8 mouse cellular contexts compared by ENCODE assay signal in the genomic region with DNA sequence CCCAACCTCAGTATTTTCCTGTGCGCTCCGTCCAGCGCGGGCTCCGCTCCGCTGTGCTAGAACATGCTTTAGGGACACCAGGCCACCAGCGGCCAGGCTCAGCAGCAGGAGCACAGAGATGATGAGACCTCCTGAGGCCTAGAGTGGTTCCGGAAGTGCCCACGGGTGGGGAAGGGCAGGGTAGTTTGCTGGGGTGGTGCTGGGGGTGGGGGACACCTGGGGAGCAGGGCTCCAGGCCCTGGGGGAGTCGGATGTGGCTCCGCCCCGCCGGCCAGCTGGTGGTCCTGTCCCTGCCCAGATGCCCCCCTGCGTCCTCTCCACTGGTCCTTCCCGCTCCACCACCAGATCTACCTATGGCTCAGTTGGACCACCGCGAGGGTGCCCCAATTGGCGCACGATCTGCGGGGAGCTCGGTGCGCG. TPM values are rescaled to one million over a fixed set of nuclear protein-coding genes. Genes with fewer than 3 reads are reported as not detected.
A peak's percentile ranks its signal among the peaks of the same experiment; 100 is the strongest.
DNase-seq lines count a peak whose midpoint lies in the region; ATAC-seq and TF ChIP-seq lines count a peak whose summit lies in the region.

No protein-coding gene starts in this region.

- H3K4me2 ChIP-seq in heart, embryonic 12.5 days, result peak overlapping the region; percentile 81
- peak overlapping the region; percentile 93 for H3K4me2 ChIP-seq in heart, embryonic 16.5 days (ENCODE audit: low read depth, low read length)

- 3% methylated on average over 23 of the region's 23 CpGs for WGBS in heart, embryonic 12.5 days
- under 1% methylated on average over 23 of the region's 23 CpGs for WGBS in heart, embryonic 16.5 days
- WGBS in liver, adult 2 months, result 19% methylated on average over 23 of the region's 23 CpGs
- 8% methylated on average over 23 of the region's 23 CpGs for WGBS in spleen, adult 2 months

- no peaks in the 10 kb centered on the region for H3K9me3 ChIP-seq in heart, embryonic 12.5 days (replicated peaks)
- no peaks in the 10 kb centered on the region for H3K9me3 ChIP-seq in heart, embryonic 16.5 days (replicated peaks; ENCODE audit: control insufficient read depth, low read length)

- H3K27ac ChIP-seq in heart, embryonic 12.5 days (ENCODE audit: poor library complexity, severe bottlenecking), result no peak overlapping the region
- H3K27ac ChIP-seq in bone marrow macrophage, adult 2 months (ENCODE audit: insufficient read depth, low read depth, low read length), result no peak overlapping the region
- no peak overlapping the region for H3K27ac ChIP-seq in heart, embryonic 16.5 days (ENCODE audit: low read length)
- H3K27ac ChIP-seq in liver, adult 2 months (replicated peaks; ENCODE audit: insufficient read depth, low read depth, low read length), result no peak overlapping the region
- H3K27ac ChIP-seq in spleen, adult 2 months (ENCODE audit: insufficient read depth, low read length), result peak overlapping the region; percentile 58

- intact Hi-C loops in heart, postnatal 10 days (cut with DNase I), result loop anchor here (1.0 to 5.0 kb wide), 4 partner anchors 54 to 364 kb away; a partner anchor contains a TSS

- H3K4me3 ChIP-seq in heart, embryonic 12.5 days, result peak overlapping the region; percentile 49
- H3K4me3 ChIP-seq in bone marrow macrophage, adult 2 months (ENCODE audit: insufficient read depth, low read length), result peak overlapping the region; percentile 58
- peak overlapping the region; percentile 57 for H3K4me3 ChIP-seq in heart, embryonic 16.5 days (ENCODE audit: low read length)
- peak overlapping the region; percentile 19; the same call in 1 of the 2 replicates for H3K4me3 ChIP-seq in liver, adult 2 months (ENCODE audit: insufficient read depth, low read depth, low read length)
- H3K4me3 ChIP-seq in spleen, adult 2 months (ENCODE audit: extremely low read depth, insufficient read depth, insufficient read length), result peak overlapping the region; percentile 48

- H3K4me1 ChIP-seq in heart, embryonic 12.5 days (replicated peaks), result peaks cover 10% of the 10 kb centered on the region
- peaks cover 4% of the 10 kb centered on the region for H3K4me1 ChIP-seq in bone marrow macrophage, adult 2 months (ENCODE audit: control insufficient read depth, insufficient read depth, low read length)
- H3K4me1 ChIP-seq in heart, embryonic 16.5 days (ENCODE audit: control insufficient read depth, insufficient read depth, low read length), result peaks cover 6% of the 10 kb centered on the region; the same call in 1 of the 2 replicates
- H3K4me1 ChIP-seq in liver, adult 2 months (ENCODE audit: control insufficient read depth, insufficient read depth, low read length), result no peaks in the 10 kb centered on the region; the same call in 1 of the 2 replicates
- H3K4me1 ChIP-seq in spleen, adult 2 months (ENCODE audit: control insufficient read depth, insufficient read depth, insufficient read length), result peaks cover 8% of the 10 kb centered on the region; the same call in 1 of the 2 replicates

- H3K27me3 ChIP-seq in heart, embryonic 12.5 days (replicated peaks), result peaks cover 36% of the 10 kb centered on the region
- H3K27me3 ChIP-seq in heart, embryonic 16.5 days (ENCODE audit: control insufficient read depth, insufficient read depth, low read length), result peaks cover 13% of the 10 kb centered on the region
- no peaks in the 10 kb centered on the region for H3K27me3 ChIP-seq in liver, adult 2 months (ENCODE audit: control insufficient read depth, insufficient read depth, low read length)
- H3K27me3 ChIP-seq in spleen, adult 2 months (ENCODE audit: control insufficient read depth, insufficient read depth, low read length), result no peaks in the 10 kb centered on the region

- peak; percentile 33; the same call in 1 of the 2 replicates for ATAC-seq in heart, embryonic 12.5 days (ENCODE audit: insufficient number of reproducible peaks, low FRiP score)
- ATAC-seq in heart, embryonic 16.5 days (replicated peaks; ENCODE audit: extremely low read depth, insufficient read depth, low FRiP score), result peak; percentile 56
- ATAC-seq in cerebellum, adult (ENCODE audit: insufficient number of reproducible peaks, low FRiP score, low TSS enrichment), result no peak

- no peak for TF ChIP-seq POLR2A in bone marrow macrophage, adult 2 months (IDR thresholded peaks at IDR 0.05; ENCODE audit: borderline replicate concordance, low read depth, low read length)
- TF ChIP-seq POLR2A in liver, adult 2 months (IDR thresholded peaks at IDR 0.05; ENCODE audit: extremely low read depth, insufficient read depth, low read length), result no peak
- no peak for TF ChIP-seq POLR2A in spleen, adult 2 months (IDR thresholded peaks at IDR 0.05; ENCODE audit: low read depth, low read length)

- peak overlapping the region; percentile 68 for H3K9ac ChIP-seq in heart, embryonic 12.5 days
- peak overlapping the region; percentile 72 for H3K9ac ChIP-seq in heart, embryonic 16.5 days (ENCODE audit: low read length)
- peak overlapping the region; percentile 22 for H3K9ac ChIP-seq in liver, adult 2 months (ENCODE audit: low read depth, low read length)

- H3K36me3 ChIP-seq in heart, embryonic 12.5 days, result no peaks in the 10 kb centered on the region
- H3K36me3 ChIP-seq in heart, embryonic 16.5 days (ENCODE audit: control insufficient read depth, insufficient read depth), result no peaks in the 10 kb centered on the region
- no peaks in the 10 kb centered on the region for H3K36me3 ChIP-seq in liver, adult 2 months (ENCODE audit: control insufficient read depth, insufficient read depth, low read length)
- no peaks in the 10 kb centered on the region for H3K36me3 ChIP-seq in spleen, adult 2 months (ENCODE audit: control insufficient read depth, insufficient read depth, low read length)

- no peaks in the 10 kb centered on the region for H3K79me2 ChIP-seq in liver, adult 2 months (ENCODE audit: control insufficient read depth, insufficient read depth, low read length)

- no peak for DNase-seq in heart, postnatal 10 days
- no peak for DNase-seq in liver, adult 2 months (ENCODE audit: extremely low read depth, low read depth, low spot score)
- peak in 1 of 2 experiments; percentile 55 for DNase-seq in spleen, adult 2 months (ENCODE audit: low read depth in 1 of 2, low spot score in 2 of 2)
- DNase-seq in layer of hippocampus, postnatal 10 days (ENCODE audit: low spot score in 2 of 2), result no peak

- no peak for TF ChIP-seq CTCF in bone marrow macrophage, adult 2 months (IDR thresholded peaks at IDR 0.05; ENCODE audit: low read depth, low read length)
- no peak for TF ChIP-seq CTCF in liver, adult 2 months (IDR thresholded peaks at IDR 0.05; ENCODE audit: low read depth, low read length)
- no peak for TF ChIP-seq CTCF in spleen, adult 2 months (IDR thresholded peaks at IDR 0.05; ENCODE audit: extremely low read depth, insufficient read depth, insufficient read length, insufficient replicate concordance)

RNA-seq across cellular contexts. Expression of a gene that starts 3.5 kb away (rescaled TPM):
- 0.06 TPM in 1 of 2 replicates, not detected in the other for polyA plus RNA-seq in heart, embryonic 12.5 days (2016; fragmentation: Nextera tagmentation; extraction: Ambion mirVana)
- total RNA-seq in heart, postnatal 10 days (2021), result not detected
- 0.55 and 0.92 TPM in 2 replicates for polyA plus RNA-seq in bone marrow macrophage, adult 2 months (2012; ENCODE audit: insufficient read depth, insufficient read length, missing spikeins)
- polyA plus RNA-seq in heart, embryonic 16.5 days (2015; fragmentation: Nextera tagmentation; extraction: Ambion mirVana), result 0.05 and 0.28 TPM in 2 replicates
- total RNA-seq in liver, adult 2 months (2014; rRNA removed), result 0.07 TPM in 1 of 2 replicates, not detected in the other
- not detected in 2 replicates for polyA plus RNA-seq in liver, adult 2 months (2012; rRNA removed)
- 0.93 and 1.2 TPM in 2 replicates for polyA plus RNA-seq in spleen, adult 2 months (2012; rRNA removed)
- not detected for total RNA-seq in layer of hippocampus, postnatal 10 days (2021)

RNA-seq across cellular contexts. Expression of a gene that starts 7.9 kb away (rescaled TPM):
- 0.24 TPM in 1 of 2 replicates, not detected in the other for polyA plus RNA-seq in heart, embryonic 12.5 days (2016; fragmentation: Nextera tagmentation; extraction: Ambion mirVana)
- under 1 TPM in 1 of 2 experiments, not detected in 1; 0.53 TPM for total RNA-seq in heart, postnatal 10 days (2021)
- polyA plus RNA-seq in bone marrow macrophage, adult 2 months (2012; ENCODE audit: insufficient read depth, insufficient read length, missing spikeins), result not detected in 2 replicates
- polyA plus RNA-seq in heart, embryonic 16.5 days (2015; fragmentation: Nextera tagmentation; extraction: Ambion mirVana), result 0.56 and 0.72 TPM in 2 replicates
- total RNA-seq in liver, adult 2 months (2014; rRNA removed), result 0.55 and 1.3 TPM in 2 replicates
- polyA plus RNA-seq in liver, adult 2 months (2012; rRNA removed), result 0.73 and 2.0 TPM in 2 replicates
- 178 and 292 TPM in 2 replicates for polyA plus RNA-seq in spleen, adult 2 months (2012; rRNA removed)
- not detected for total RNA-seq in layer of hippocampus, postnatal 10 days (2021)

RNA-seq across cellular contexts. Expression of a gene that starts 10.3 kb away (rescaled TPM):
- 0.80 and 1.1 TPM in 2 replicates for polyA plus RNA-seq in heart, embryonic 12.5 days (2016; fragmentation: Nextera tagmentation; extraction: Ambion mirVana)
- total RNA-seq in heart, postnatal 10 days (2021), result not detected
- polyA plus RNA-seq in bone marrow macrophage, adult 2 months (2012; ENCODE audit: insufficient read depth, insufficient read length, missing spikeins), result not detected in 2 replicates
- 0.42 and 0.44 TPM in 2 replicates for polyA plus RNA-seq in heart, embryonic 16.5 days (2015; fragmentation: Nextera tagmentation; extraction: Ambion mirVana)
- total RNA-seq in liver, adult 2 months (2014; rRNA removed), result 0.09 TPM in 1 of 2 replicates, not detected in the other
- polyA plus RNA-seq in liver, adult 2 months (2012; rRNA removed), result 0.11 TPM in 1 of 2 replicates, not detected in the other
- polyA plus RNA-seq in spleen, adult 2 months (2012; rRNA removed), result 3.9 and 4.5 TPM in 2 replicates
- total RNA-seq in layer of hippocampus, postnatal 10 days (2021), result under 1 TPM; 0.71 to 0.83 TPM

RNA-seq across cellular contexts. Expression of a gene that starts 14.5 kb away (rescaled TPM):
- polyA plus RNA-seq in heart, embryonic 12.5 days (2016; fragmentation: Nextera tagmentation; extraction: Ambion mirVana), result 25.4 and 27.1 TPM in 2 replicates
- 1 to 10 TPM; 8.6 to 9.9 TPM for total RNA-seq in heart, postnatal 10 days (2021)
- polyA plus RNA-seq in bone marrow macrophage, adult 2 months (2012; ENCODE audit: insufficient read depth, insufficient read length, missing spikeins), result 0.59 and 0.72 TPM in 2 replicates
- polyA plus RNA-seq in heart, embryonic 16.5 days (2015; fragmentation: Nextera tagmentation; extraction: Ambion mirVana), result 26.4 and 30.3 TPM in 2 replicates
- total RNA-seq in liver, adult 2 months (2014; rRNA removed), result 0.18 and 1.5 TPM in 2 replicates
- polyA plus RNA-seq in liver, adult 2 months (2012; rRNA removed), result 1.4 and 1.6 TPM in 2 replicates
- 7.9 and 11.7 TPM in 2 replicates for polyA plus RNA-seq in spleen, adult 2 months (2012; rRNA removed)
- total RNA-seq in layer of hippocampus, postnatal 10 days (2021), result 1 to 10 TPM; 2.0 to 4.1 TPM

RNA-seq across cellular contexts. Expression of a gene that starts 17.9 kb away (rescaled TPM):
- polyA plus RNA-seq in heart, embryonic 12.5 days (2016; fragmentation: Nextera tagmentation; extraction: Ambion mirVana), result 408 and 409 TPM in 2 replicates
- total RNA-seq in heart, postnatal 10 days (2021), result 1,000 to 10,000 TPM; 1,157 to 1,242 TPM
- polyA plus RNA-seq in bone marrow macrophage, adult 2 months (2012; ENCODE audit: insufficient read depth, insufficient read length, missing spikeins), result 19.3 and 22.7 TPM in 2 replicates
- polyA plus RNA-seq in heart, embryonic 16.5 days (2015; fragmentation: Nextera tagmentation; extraction: Ambion mirVana), result 655 and 710 TPM in 2 replicates
- total RNA-seq in liver, adult 2 months (2014; rRNA removed), result 657 and 788 TPM in 2 replicates
- 1,775 and 1,843 TPM in 2 replicates for polyA plus RNA-seq in liver, adult 2 months (2012; rRNA removed)
- 86.8 and 146 TPM in 2 replicates for polyA plus RNA-seq in spleen, adult 2 months (2012; rRNA removed)
- total RNA-seq in layer of hippocampus, postnatal 10 days (2021), result 100 to 1,000 TPM; 185 to 218 TPM

Comparison
In these comparisons a context has a peak if more than half of its experiments do, and no peak if none do; other contexts are left out.
1. H3K9ac ChIP-seq: peak in every context shown above with its lines; median percentile 72 in heart, embryonic 16.5 days; 68 in heart, embryonic 12.5 days; 22 in liver, adult 2 months.
2. RNA of a gene that starts 7.9 kb away (polyA plus RNA-seq): 178 to 292 TPM in spleen, adult 2 months; 0.73 to 2.0 TPM in liver, adult 2 months, 0.56 to 0.72 TPM in heart, embryonic 16.5 days, 0.24 TPM in heart, embryonic 12.5 days and not detected in bone marrow macrophage, adult 2 months; every median in the first group is over 10 times any median in the second.
3. Peak in every context shown above with its lines, with median percentiles within 50 percentile points of each other: H3K4me3 ChIP-seq.